Mouse (Mus musculus) adipocyte (in vitro differentiated cells): ENCODE data around the gene Agap1.
A peak's percentile ranks its signal among the peaks of the same experiment; 100 is the strongest.

Experiments used
- DNase-seq: peaks from one replicate; pipeline ENCODE4 v3.0.0-alpha.2; 2016; ENCODE audit warnings: low spot score

Agap1 gene

GRCm38 (mm10) chr1:89666154-89666553 is 211.5 kb downstream of the Agap1 start:
- no peak for DNase-seq

- DNase-seq = peak; percentile 7
Observed at GRCm38 (mm10) chr1:89667387-89667786, 212.8 kb downstream of the Agap1 start.

GRCm38 (mm10) chr1:89668635-89669034 is 214.0 kb downstream of the Agap1 start:
- DNase-seq = no peak

- DNase-seq = no peak
Observed at GRCm38 (mm10) chr1:89671110-89671787, 216.6 kb downstream of the Agap1 start.

- no peak for DNase-seq
Observed at GRCm38 (mm10) chr1:89673071-89673470, 218.5 kb downstream of the Agap1 start.

- no peak for DNase-seq
Observed at GRCm38 (mm10) chr1:89673686-89674085, 219.1 kb downstream of the Agap1 start.

GRCm38 (mm10) chr1:89674681-89675080 is 220.1 kb downstream of the Agap1 start:
- DNase-seq = no peak

- peak; percentile 15 for DNase-seq
Observed at GRCm38 (mm10) chr1:89676411-89676810, 221.8 kb downstream of the Agap1 start.

- DNase-seq = no peak
Observed at GRCm38 (mm10) chr1:89680673-89681072, 226.1 kb downstream of the Agap1 start.

GRCm38 (mm10) chr1:89688914-89689313 is 234.3 kb downstream of the Agap1 start:
- no peak for DNase-seq

- DNase-seq = no peak
Observed at GRCm38 (mm10) chr1:89689544-89690212, 235.1 kb downstream of the Agap1 start.

GRCm38 (mm10) chr1:89691096-89691495 is 236.5 kb downstream of the Agap1 start:
- no peak for DNase-seq

- no peak for DNase-seq
Observed at GRCm38 (mm10) chr1:89692420-89692819, 237.8 kb downstream of the Agap1 start.

GRCm38 (mm10) chr1:89694916-89695315 is 240.3 kb downstream of the Agap1 start:
- no peak for DNase-seq

- no peak for DNase-seq
Observed at GRCm38 (mm10) chr1:89697241-89697640, 242.6 kb downstream of the Agap1 start.

- DNase-seq = no peak
Observed at GRCm38 (mm10) chr1:89700166-89700565, 245.6 kb downstream of the Agap1 start.

GRCm38 (mm10) chr1:89701162-89701730 is 246.6 kb downstream of the Agap1 start:
- DNase-seq = no peak

GRCm38 (mm10) chr1:89703294-89703693 is 248.7 kb downstream of the Agap1 start:
- no peak for DNase-seq

- DNase-seq = no peak
Observed at GRCm38 (mm10) chr1:89705670-89706069, 251.1 kb downstream of the Agap1 start.

- DNase-seq = no peak
Observed at GRCm38 (mm10) chr1:89706862-89707261, 252.3 kb downstream of the Agap1 start.

GRCm38 (mm10) chr1:89707756-89708480 is 253.3 kb downstream of the Agap1 start:
- no peak for DNase-seq

- no peak for DNase-seq
Observed at GRCm38 (mm10) chr1:89709824-89710223, 255.2 kb downstream of the Agap1 start.

GRCm38 (mm10) chr1:89713681-89714080 is 259.1 kb downstream of the Agap1 start:
- DNase-seq = no peak
